Comparison of ENCODE assay signal across 21 mouse cellular contexts in genomic region chr14:10933667-10934066, GRCm38 (mm10).
DNase-seq lines count a peak whose midpoint lies in the region; ATAC-seq lines count a peak whose summit lies in the region.
"Had no signal": no experiment of that assay in that cellular context is flagged by ENCODE, and none has a peak within 500 bp of the region (broad histone marks: within the 10 kb centered on the region; RNA-seq: fewer than 3 reads in every experiment).

No protein-coding gene starts in this region.

- no peak overlapping the region for H3K9ac ChIP-seq in forebrain, embryonic 15.5 days (replicated peaks)
- H3K9ac ChIP-seq in forebrain, embryonic 14.5 days (ENCODE audit: low read length): no peak overlapping the region
- no peak overlapping the region for H3K9ac ChIP-seq in forebrain, embryonic 12.5 days
- H3K9ac ChIP-seq: embryonic facial prominence, embryonic 12.5 days; forebrain, postnatal 0 days had no signal

- no peak for ATAC-seq in forebrain, embryonic 15.5 days (replicated peaks)
- no peak for ATAC-seq in forebrain, embryonic 14.5 days
- ATAC-seq in forebrain, embryonic 12.5 days (ENCODE audit: low FRiP score): no peak
- ATAC-seq in granulocyte monocyte progenitor cell, adult 5-6 weeks (replicated peaks; ENCODE audit: poor library complexity, severe bottlenecking): no peak
- no peak for ATAC-seq in cerebellum, adult (ENCODE audit: insufficient number of reproducible peaks, low FRiP score, low TSS enrichment)
- ATAC-seq: activated CD4-positive, CD25-positive, alpha-beta regulatory T cell, adult 4 months; forebrain, postnatal 0 days; Patski had no signal

- H3K27ac ChIP-seq in forebrain, embryonic 10.5 days: 0 out of 2 replicates have a peak overlapping the region, but pooled peaks have one; percentile 30
- H3K27ac ChIP-seq in forebrain, embryonic 15.5 days (replicated peaks): no peak overlapping the region
- H3K27ac ChIP-seq in forebrain, embryonic 14.5 days (ENCODE audit: low read depth, low read length): no peak overlapping the region
- no peak overlapping the region for H3K27ac ChIP-seq in forebrain, embryonic 12.5 days
- H3K27ac ChIP-seq: embryonic facial prominence, embryonic 10.5 days; embryonic facial prominence, embryonic 12.5 days had no signal

- no peak overlapping the region for H3K4me2 ChIP-seq in forebrain, embryonic 15.5 days (replicated peaks)
- no peak overlapping the region for H3K4me2 ChIP-seq in forebrain, embryonic 14.5 days (ENCODE audit: low read length)
- H3K4me2 ChIP-seq in forebrain, embryonic 12.5 days: no peak overlapping the region
- H3K4me2 ChIP-seq: embryonic facial prominence, embryonic 12.5 days had no signal

- DNase-seq in forebrain, embryonic 10.5 days (ENCODE audit: extremely low spot score, low spot score): no peak
- peak; percentile 17 for DNase-seq in forebrain, embryonic 14.5 days (ENCODE audit: low spot score)
- peak; percentile 16 for DNase-seq in MN1 (ENCODE audit: low spot score)
- peak; percentile 6 for DNase-seq in brain, adult 2 months (ENCODE audit: low read depth, low spot score)
- DNase-seq: adrenal gland, adult 2 months; adrenal gland, postnatal 10 days; adrenal gland, postnatal 25 days; cerebellum, adult 11-12 months; cerebellum, adult 2 months; cerebellum, adult 9-10 months; cerebellum, postnatal 10 days; cerebellum, postnatal 25 days; forebrain, postnatal 0 days had no signal

- no peaks in the 10 kb centered on the region for H3K36me3 ChIP-seq in forebrain, embryonic 10.5 days (replicated peaks)
- H3K36me3 ChIP-seq in forebrain, embryonic 15.5 days: no peaks in the 10 kb centered on the region
- no peaks in the 10 kb centered on the region for H3K36me3 ChIP-seq in forebrain, embryonic 14.5 days (ENCODE audit: control insufficient read depth, insufficient read depth, low read length)
- H3K36me3 ChIP-seq in forebrain, embryonic 12.5 days (replicated peaks): no peaks in the 10 kb centered on the region
- H3K36me3 ChIP-seq: embryonic facial prominence, embryonic 10.5 days; embryonic facial prominence, embryonic 12.5 days had no signal

- no peak overlapping the region for H3K4me3 ChIP-seq in forebrain, embryonic 10.5 days
- no peak overlapping the region for H3K4me3 ChIP-seq in forebrain, embryonic 15.5 days
- H3K4me3 ChIP-seq in forebrain, embryonic 14.5 days (ENCODE audit: low read depth, low read length): no peak overlapping the region
- H3K4me3 ChIP-seq in forebrain, embryonic 12.5 days (replicated peaks): no peak overlapping the region
- H3K4me3 ChIP-seq: embryonic facial prominence, embryonic 10.5 days; embryonic facial prominence, embryonic 12.5 days had no signal

- peaks cover 19% of the 10 kb centered on the region for H3K4me1 ChIP-seq in forebrain, embryonic 10.5 days
- H3K4me1 ChIP-seq in forebrain, embryonic 15.5 days: no peaks in the 10 kb centered on the region
- H3K4me1 ChIP-seq in forebrain, embryonic 14.5 days (ENCODE audit: control insufficient read depth, insufficient read depth, low read length): no peaks in the 10 kb centered on the region
- 0 out of 2 replicates have a peak, but pooled peaks cover 5% of the 10 kb centered on the region for H3K4me1 ChIP-seq in forebrain, embryonic 12.5 days
- H3K4me1 ChIP-seq: embryonic facial prominence, embryonic 10.5 days; embryonic facial prominence, embryonic 12.5 days had no signal

- no peaks in the 10 kb centered on the region for H3K9me3 ChIP-seq in forebrain, embryonic 10.5 days
- H3K9me3 ChIP-seq in forebrain, embryonic 15.5 days: no peaks in the 10 kb centered on the region
- H3K9me3 ChIP-seq in forebrain, embryonic 14.5 days (replicated peaks; ENCODE audit: control insufficient read depth, low read length): no peaks in the 10 kb centered on the region
- no peaks in the 10 kb centered on the region for H3K9me3 ChIP-seq in forebrain, embryonic 12.5 days
- H3K9me3 ChIP-seq: embryonic facial prominence, embryonic 10.5 days; embryonic facial prominence, embryonic 12.5 days had no signal

- no peaks in the 10 kb centered on the region for H3K27me3 ChIP-seq in forebrain, embryonic 10.5 days (ENCODE audit: poor library complexity, severe bottlenecking)
- no peaks in the 10 kb centered on the region for H3K27me3 ChIP-seq in forebrain, embryonic 15.5 days
- H3K27me3 ChIP-seq in forebrain, embryonic 14.5 days (replicated peaks; ENCODE audit: control insufficient read depth, insufficient read depth, low read length): no peaks in the 10 kb centered on the region
- H3K27me3 ChIP-seq in forebrain, embryonic 12.5 days: no peaks in the 10 kb centered on the region
- H3K27me3 ChIP-seq: embryonic facial prominence, embryonic 12.5 days; Patski had no signal

- WGBS in forebrain, embryonic 10.5 days: 35% methylated on average over 3 of the region's 3 CpGs
- 19% methylated on average over 3 of the region's 3 CpGs for WGBS in forebrain, embryonic 15.5 days
- 9% methylated on average over 3 of the region's 3 CpGs for WGBS in forebrain, embryonic 14.5 days
- WGBS in forebrain, embryonic 12.5 days: 21% methylated on average over 3 of the region's 3 CpGs
